Mouse (Mus musculus): Measurements from ENCODE around the gene Sncb. TPM values are rescaled to one million over a fixed set of nuclear protein-coding genes. Genes with fewer than 3 reads are reported as not detected.

Gene Sncb
- total RNA-seq, 2 experiments from 2014 or later: 785 to 906 TPM

Other genes starting within 250 kb of the Sncb start
- 100 to 1,000 TPM; 137 to 143 TPM for gene 4833439L19Rik, start 201.2 kb downstream of the Sncb start, total RNA-seq (2021)
- 10 to 100 TPM; 22.0 to 24.0 TPM for gene Arl10, start 191.6 kb downstream of the Sncb start, total RNA-seq (2021)
- 10 to 100 TPM; 19.7 to 26.9 TPM for gene Nop16, start 176.5 kb downstream of the Sncb start, total RNA-seq (2021)
- gene Higd2a, start 176.4 kb downstream of the Sncb start, total RNA-seq (2021): 100 to 1,000 TPM; 151 TPM
- 100 to 1,000 TPM; 308 to 312 TPM for gene Cltb, start 155.3 kb downstream of the Sncb start, total RNA-seq (2021)
- gene Faf2, start 144.8 kb downstream of the Sncb start, total RNA-seq (2021): 10 to 100 TPM; 51.6 to 61.1 TPM
- 100 to 1,000 TPM; 166 to 176 TPM for gene Rnf44, start 72.7 kb downstream of the Sncb start, total RNA-seq (2021)
- under 1 TPM; 0.14 to 0.23 TPM for gene Cdhr2, start 65.1 kb downstream of the Sncb start, total RNA-seq (2021)
- gene Gprin1, start 16.7 kb downstream of the Sncb start, total RNA-seq (2021): 100 to 1,000 TPM; 120 to 145 TPM
- not detected for gene Eif4e1b, start 17.4 kb upstream of the Sncb start, total RNA-seq (2021)
- 10 to 100 TPM; 69.3 to 79.1 TPM for gene Tspan17, start 22.8 kb upstream of the Sncb start, total RNA-seq (2021)
- gene Unc5a, start 182.8 kb upstream of the Sncb start, total RNA-seq (2021): 10 to 100 TPM; 83.6 to 96.6 TPM

Data from left cerebral cortex, postnatal 25 days (tissue).